31 mouse cellular contexts compared by ENCODE assay signal in the genomic region with DNA sequence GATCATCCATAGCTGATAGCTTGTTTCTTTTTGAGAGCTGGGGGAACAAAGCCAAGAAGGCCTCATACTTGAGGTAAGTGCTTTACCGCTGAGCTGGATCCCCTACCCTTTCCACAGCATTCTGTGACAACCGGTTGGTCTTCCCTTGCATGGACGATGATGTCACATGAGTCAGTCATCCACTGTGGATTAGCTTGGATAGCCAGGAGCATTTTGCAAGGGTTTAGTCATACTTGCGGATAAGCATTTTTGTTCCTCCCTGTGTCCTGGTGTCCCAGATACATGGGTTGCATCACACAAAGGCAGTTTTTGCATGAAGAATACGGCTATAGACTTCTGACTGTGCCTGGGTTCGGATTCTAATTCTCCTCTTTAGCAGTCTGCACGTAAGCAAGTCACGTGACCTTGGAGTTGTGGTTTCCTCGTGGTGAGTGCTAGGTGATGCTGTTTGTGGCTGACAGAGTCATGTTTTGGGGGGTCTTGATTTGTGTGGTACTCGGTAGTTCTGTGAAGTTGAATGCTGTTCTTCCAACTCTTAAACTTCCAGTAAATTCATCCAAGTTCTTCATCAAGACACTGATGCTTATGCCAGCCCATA. TPM values are rescaled to one million over a fixed set of nuclear protein-coding genes. Genes with fewer than 3 reads are reported as not detected.
DNase-seq lines count a peak whose midpoint lies in the region; ATAC-seq lines count a peak whose summit lies in the region.
"Had no signal": no experiment of that assay in that cellular context is flagged by ENCODE, and none has a peak within 500 bp of the region (broad histone marks: within the 10 kb centered on the region; RNA-seq: fewer than 3 reads in every experiment).

No protein-coding gene starts in this region.

- H3K27ac ChIP-seq in heart, embryonic 13.5 days (replicated peaks) = peak overlapping the region; percentile 17
- H3K27ac ChIP-seq: forebrain, embryonic 10.5 days; left cerebral cortex, adult 2 months; limb, embryonic 15.5 days; liver, embryonic 15.5 days; lung, embryonic 15.5 days; macrophage; midbrain, embryonic 15.5 days; neural tube, embryonic 13.5 days; stomach, embryonic 15.5 days had no signal

- H3K9ac ChIP-seq in heart, embryonic 13.5 days = no peak overlapping the region
- H3K9ac ChIP-seq: embryonic facial prominence, embryonic 13.5 days; limb, embryonic 15.5 days; liver, embryonic 15.5 days; lung, embryonic 15.5 days; midbrain, embryonic 15.5 days; neural tube, embryonic 13.5 days; stomach, embryonic 15.5 days had no signal

- no peaks in the 10 kb centered on the region for H3K9me3 ChIP-seq in heart, embryonic 13.5 days
- H3K9me3 ChIP-seq: embryonic facial prominence, embryonic 13.5 days; forebrain, embryonic 10.5 days; limb, embryonic 15.5 days; liver, embryonic 15.5 days; lung, embryonic 15.5 days; midbrain, embryonic 15.5 days; neural tube, embryonic 13.5 days; stomach, embryonic 15.5 days had no signal

- peaks cover 67% of the 10 kb centered on the region for H3K4me1 ChIP-seq in heart, embryonic 13.5 days
- H3K4me1 ChIP-seq: liver, embryonic 15.5 days; lung, embryonic 15.5 days; midbrain, embryonic 15.5 days; neural tube, embryonic 13.5 days; stomach, embryonic 15.5 days had no signal

- peaks cover 13% of the 10 kb centered on the region for H3K36me3 ChIP-seq in heart, embryonic 13.5 days
- H3K36me3 ChIP-seq: embryonic facial prominence, embryonic 13.5 days; forebrain, embryonic 10.5 days; liver, embryonic 15.5 days; lung, embryonic 15.5 days; midbrain, embryonic 15.5 days had no signal

- H3K4me3 ChIP-seq in heart, embryonic 13.5 days = no peak overlapping the region
- H3K4me3 ChIP-seq: embryonic facial prominence, embryonic 13.5 days; forebrain, embryonic 10.5 days; left cerebral cortex, adult 2 months; limb, embryonic 15.5 days; liver, embryonic 15.5 days; lung, embryonic 15.5 days; midbrain, embryonic 15.5 days; neural tube, embryonic 13.5 days; stomach, embryonic 15.5 days had no signal

- DNase-seq in heart, adult 8-10 months (ENCODE audit: low spot score) = no peak
- DNase-seq in 3T3-L1 (ENCODE audit: low read depth, low spot score) (peak; percentile 98), NIH3T3 (ENCODE audit: low read depth) (peak; percentile 91)
- peak; percentile 97 for DNase-seq in gonadal fat pad, adult 2 months (ENCODE audit: low read depth)
- no peak for DNase-seq in thymus, adult 18-20 months
- DNase-seq in layer of hippocampus, adult 9-10 months (ENCODE audit: low spot score) = no peak
- DNase-seq in cerebellum, adult 18-20 months = no peak
- DNase-seq: cerebellum, postnatal 25 days; heart, adult 11 months; kidney, adult 11 months; layer of hippocampus, adult 9-11 months; right cerebral cortex, postnatal 4 days; thymus, adult 2 months had no signal

- ATAC-seq in heart, embryonic 13.5 days (ENCODE audit: extremely low read depth, insufficient number of reproducible peaks, low FRiP score, low TSS enrichment) = no peak
- ATAC-seq: forebrain, embryonic 16.5 days; midbrain, embryonic 15.5 days had no signal

- no peak overlapping the region for H3K4me2 ChIP-seq in heart, embryonic 13.5 days
- H3K4me2 ChIP-seq: embryonic facial prominence, embryonic 13.5 days; limb, embryonic 15.5 days; liver, embryonic 15.5 days; lung, embryonic 15.5 days; midbrain, embryonic 15.5 days; neural tube, embryonic 13.5 days; stomach, embryonic 15.5 days had no signal

- WGBS in heart, embryonic 13.5 days = 86% methylated on average over 10 of the region's 10 CpGs

- H3K27me3 ChIP-seq in heart, embryonic 13.5 days (replicated peaks) = no peaks in the 10 kb centered on the region
- H3K27me3 ChIP-seq: embryonic facial prominence, embryonic 13.5 days; limb, embryonic 15.5 days; liver, embryonic 15.5 days; lung, embryonic 15.5 days; midbrain, embryonic 15.5 days; neural tube, embryonic 13.5 days; stomach, embryonic 15.5 days had no signal

RNA-seq across cellular contexts. Expression of a gene that starts 19.3 kb away (rescaled TPM):
- 29.5 and 32.0 TPM in 2 replicates for polyA plus RNA-seq in heart, embryonic 13.5 days (2015; fragmentation: Nextera tagmentation; extraction: Ambion mirVana)
- total RNA-seq in heart, adult 8-10 months (2022) = 1 to 10 TPM in 1 of 4 experiments, under 1 TPM in 3; 0.71 to 1.7 (median 0.87) TPM
- polyA plus RNA-seq in gonadal fat pad, adult 2 months (2012; rRNA removed) = 30.5 and 47.7 TPM in 2 replicates
- polyA plus RNA-seq: macrophage had no signal

RNA-seq across cellular contexts. Expression of a gene that starts 29.7 kb away (rescaled TPM):
- not detected in 2 replicates for polyA plus RNA-seq in heart, embryonic 13.5 days (2015; fragmentation: Nextera tagmentation; extraction: Ambion mirVana)
- total RNA-seq in heart, adult 8-10 months (2022) = not detected
- not detected in 2 replicates for polyA plus RNA-seq in gonadal fat pad, adult 2 months (2012; rRNA removed)
- total RNA-seq: adrenal gland, postnatal 14 days; gastrocnemius, postnatal 10 days; heart, postnatal 14 days; left cerebral cortex, adult 2 months; left cerebral cortex, postnatal 36 days had no signal
- polyA plus RNA-seq: embryonic facial prominence, embryonic 13.5 days; forebrain, embryonic 10.5 days; forebrain, embryonic 16.5 days; hindbrain, embryonic 11.5 days; kidney, embryonic 16.5 days; limb, embryonic 15.5 days; liver, embryonic 15.5 days; lung, embryonic 15.5 days; macrophage; midbrain, embryonic 15.5 days; neural tube, embryonic 13.5 days; stomach, embryonic 15.5 days; thymus, adult 2 months had no signal

RNA-seq across cellular contexts. Expression of a gene that starts 43.3 kb away (rescaled TPM):
- polyA plus RNA-seq in heart, embryonic 13.5 days (2015; fragmentation: Nextera tagmentation; extraction: Ambion mirVana) = 6.0 and 11.9 TPM in 2 replicates
- 100 to 1,000 TPM in 3 of 4 experiments, 10 to 100 TPM in 1; 97.6 to 119 (median 113) TPM for total RNA-seq in heart, adult 8-10 months (2022)
- polyA plus RNA-seq in gonadal fat pad, adult 2 months (2012; rRNA removed) = 51.3 and 132 TPM in 2 replicates

Comparison
In these comparisons a context has a peak if more than half of its experiments do, and no peak if none do; other contexts are left out.
1. DNase-seq: peak in 3T3-L1 (single experiment), NIH3T3 (single experiment) and gonadal fat pad, adult 2 months (single experiment); none in heart, adult 8-10 months (single experiment), thymus, adult 18-20 months (0 of 2), layer of hippocampus, adult 9-10 months (single experiment) and cerebellum, adult 18-20 months (0 of 2).